Mouse (Mus musculus) forebrain, embryonic 13.5 days (tissue): ENCODE results near the gene Dysf. TPM values are rescaled to one million over a fixed set of nuclear protein-coding genes. Genes with fewer than 3 reads are reported as not detected.
A peak's percentile ranks its signal among the peaks of the same experiment; 100 is the strongest.

Experiments
- ATAC-seq: fragments of 200-750 bp; cut with Nextera tagmentation; 2 replicates; pipeline ENCODE4 v1.8.0; 2017
- H3K27ac ChIP-seq: fragments of 300-500 bp; sonication (generic); 2 replicates; pipeline ENCODE4 v1.5.1; 2015; ENCODE audit warnings: inconsistent platforms, mild to moderate bottlenecking, moderate library complexity
- H3K27me3 ChIP-seq: fragments of 300-500 bp; sonication (generic); 2 replicates; pipeline ENCODE4 v1.6.1; 2015; ENCODE audit warnings: mild to moderate bottlenecking, inconsistent platforms
- H3K36me3 ChIP-seq: fragments of 300-500 bp; sonication (generic); 2 replicates; pipeline ENCODE4 v1.6.1; 2015; ENCODE audit warnings: mild to moderate bottlenecking, inconsistent platforms; ENCODE audit not compliant: poor library complexity, severe bottlenecking
- H3K4me1 ChIP-seq: fragments of 300-500 bp; sonication (generic); 2 replicates; pipeline ENCODE4 v1.6.1; 2015; ENCODE audit warnings: inconsistent platforms
- H3K4me2 ChIP-seq: fragments of 300-500 bp; sonication (generic); 2 replicates; pipeline ENCODE4 v1.6.1; 2015; ENCODE audit warnings: inconsistent platforms, mild to moderate bottlenecking, moderate library complexity
- H3K4me3 ChIP-seq: fragments of 300-500 bp; sonication (generic); 2 replicates; pipeline ENCODE4 v1.5.1; 2015; ENCODE audit warnings: mild to moderate bottlenecking, inconsistent platforms
- H3K9ac ChIP-seq: fragments of 300-500 bp; sonication (generic); 2 replicates; pipeline ENCODE4 v1.6.1; 2015; ENCODE audit warnings: mild to moderate bottlenecking, inconsistent platforms
- H3K9me3 ChIP-seq: fragments of 300-500 bp; sonication (generic); replicated peaks from 2 replicates; pipeline ENCODE4 v1.6.1; 2016; ENCODE audit warnings: inconsistent platforms
- WGBS: fragments of 180-500 bp; shearing (Covaris S2); methylation state at CpG from one replicate; pipeline ENCODE4 v1.1.7; 2015; 5-methylcytosine and 5-hydroxymethylcytosine counted together
- polyA plus RNA-seq: library from polyadenylated mRNA; unstranded; fragments of >200 nt; fragmentation: Nextera tagmentation; extraction: Ambion mirVana; gene quantifications from 2 replicates; pipeline ENCODE4 v1.2.1, GENCODE M21; 2015

Dysf gene
- polyA plus RNA-seq, 1 experiment from 2014 or later = 1.3 TPM

- Histone ChIP-seq H3K9me3 (no peaks in the 10 kb centered on the region), H3K36me3 (no peaks in the 10 kb centered on the region), H3K9ac (no peak overlapping the region), H3K27me3 (no peaks in the 10 kb centered on the region), H3K4me2 (no peak overlapping the region), H3K27ac (no peak overlapping the region), H3K4me1 (peaks cover 8% of the 10 kb centered on the region), H3K4me3 (no peak overlapping the region)
- 83% methylated on average over 9 of the region's 9 CpGs for WGBS
- no peak for ATAC-seq
These were observed 123.1 kb downstream of the Dysf start for GRCm38 (mm10) chr6:84131539-84131938.

GRCm38 (mm10) chr6:84133053-84133452 lies 124.7 kb downstream of the Dysf start:
- Histone ChIP-seq H3K4me2 (no peak overlapping the region), H3K36me3 (no peaks in the 10 kb centered on the region), H3K27me3 (no peaks in the 10 kb centered on the region), H3K4me1 (peaks cover 8% of the 10 kb centered on the region), H3K9ac (no peak overlapping the region), H3K9me3 (no peaks in the 10 kb centered on the region), H3K4me3 (no peak overlapping the region), H3K27ac (no peak overlapping the region)
- WGBS = 55% methylated on average over 7 of the region's 7 CpGs
- no peak for ATAC-seq

GRCm38 (mm10) chr6:84133996-84134721 lies 125.8 kb downstream of the Dysf start:
- peaks cover 8% of the 10 kb centered on the region for H3K4me1 ChIP-seq
- no peaks in the 10 kb centered on the region for H3K36me3 ChIP-seq
- ATAC-seq = peak; percentile 20; the same call in 1 of the 2 replicates
- no peaks in the 10 kb centered on the region for H3K9me3 ChIP-seq
- H3K9ac ChIP-seq = no peak overlapping the region
- H3K27ac ChIP-seq = peak overlapping the region; percentile 20
- 79% methylated on average over 5 of the region's 7 CpGs for WGBS
- H3K27me3 ChIP-seq = no peaks in the 10 kb centered on the region
- no peak overlapping the region for H3K4me3 ChIP-seq
- no peak overlapping the region for H3K4me2 ChIP-seq

GRCm38 (mm10) chr6:84134722-84135394 lies 126.5 kb downstream of the Dysf start:
- no peaks in the 10 kb centered on the region for H3K27me3 ChIP-seq
- H3K4me3 ChIP-seq = no peak overlapping the region
- no peaks in the 10 kb centered on the region for H3K9me3 ChIP-seq
- peak overlapping the region; percentile 2; the same call in 1 of the 2 replicates for H3K9ac ChIP-seq
- WGBS = 21% methylated on average over 23 of the region's 23 CpGs
- peak; percentile 83 for ATAC-seq
- H3K4me2 ChIP-seq = peak overlapping the region; percentile 35
- peaks cover 8% of the 10 kb centered on the region for H3K4me1 ChIP-seq
- peak overlapping the region; percentile 20; the same call in 1 of the 2 replicates for H3K27ac ChIP-seq
- H3K36me3 ChIP-seq = no peaks in the 10 kb centered on the region

GRCm38 (mm10) chr6:84135709-84136108 lies 127.3 kb downstream of the Dysf start:
- no peak for ATAC-seq
- Histone ChIP-seq H3K4me2 (no peak overlapping the region), H3K4me1 (peaks cover 8% of the 10 kb centered on the region), H3K27me3 (no peaks in the 10 kb centered on the region), H3K36me3 (no peaks in the 10 kb centered on the region), H3K9ac (no peak overlapping the region), H3K27ac (no peak overlapping the region), H3K4me3 (no peak overlapping the region), H3K9me3 (no peaks in the 10 kb centered on the region)
- 95% methylated on average over 9 of the region's 9 CpGs for WGBS

GRCm38 (mm10) chr6:84136345-84136744 lies 128.0 kb downstream of the Dysf start:
- no peak overlapping the region for H3K9ac ChIP-seq
- peaks cover 8% of the 10 kb centered on the region for H3K4me1 ChIP-seq
- H3K36me3 ChIP-seq = no peaks in the 10 kb centered on the region
- 89% methylated on average over 11 of the region's 11 CpGs for WGBS
- H3K27me3 ChIP-seq = no peaks in the 10 kb centered on the region
- H3K27ac ChIP-seq = no peak overlapping the region
- ATAC-seq = no peak
- H3K9me3 ChIP-seq = no peaks in the 10 kb centered on the region
- H3K4me3 ChIP-seq = no peak overlapping the region
- H3K4me2 ChIP-seq = no peak overlapping the region

GRCm38 (mm10) chr6:84139932-84140331 lies 131.5 kb downstream of the Dysf start:
- WGBS = 86% methylated on average over 14 of the region's 14 CpGs
- H3K4me3 ChIP-seq = no peak overlapping the region
- no peak overlapping the region for H3K9ac ChIP-seq
- ATAC-seq = no peak
- H3K27me3 ChIP-seq = no peaks in the 10 kb centered on the region
- peaks cover 4% of the 10 kb centered on the region for H3K4me1 ChIP-seq
- H3K9me3 ChIP-seq = no peaks in the 10 kb centered on the region
- no peaks in the 10 kb centered on the region for H3K36me3 ChIP-seq
- no peak overlapping the region for H3K27ac ChIP-seq
- H3K4me2 ChIP-seq = no peak overlapping the region

GRCm38 (mm10) chr6:84142481-84142880 lies 134.1 kb downstream of the Dysf start:
- Histone ChIP-seq H3K4me1 (no peaks in the 10 kb centered on the region), H3K36me3 (no peaks in the 10 kb centered on the region), H3K9me3 (no peaks in the 10 kb centered on the region), H3K27me3 (no peaks in the 10 kb centered on the region), H3K27ac (no peak overlapping the region), H3K4me2 (no peak overlapping the region), H3K4me3 (no peak overlapping the region), H3K9ac (no peak overlapping the region)
- WGBS = 81% methylated on average over 9 of the region's 9 CpGs
- ATAC-seq = 0 out of 2 replicates have a peak, but pooled peaks have one; percentile 48

- Histone ChIP-seq H3K4me2 (no peak overlapping the region), H3K4me3 (no peak overlapping the region), H3K36me3 (no peaks in the 10 kb centered on the region), H3K9ac (no peak overlapping the region), H3K4me1 (no peaks in the 10 kb centered on the region), H3K27me3 (no peaks in the 10 kb centered on the region), H3K9me3 (no peaks in the 10 kb centered on the region), H3K27ac (no peak overlapping the region)
- no peak for ATAC-seq
- 78% methylated on average over 1 of the region's 1 CpGs for WGBS
These were observed 134.9 kb downstream of the Dysf start for GRCm38 (mm10) chr6:84143328-84143727.

GRCm38 (mm10) chr6:84144393-84144792 lies 136.0 kb downstream of the Dysf start:
- no peaks in the 10 kb centered on the region for H3K9me3 ChIP-seq
- 81% methylated on average over 4 of the region's 4 CpGs for WGBS
- H3K27ac ChIP-seq = no peak overlapping the region
- H3K4me2 ChIP-seq = no peak overlapping the region
- no peaks in the 10 kb centered on the region for H3K36me3 ChIP-seq
- H3K4me3 ChIP-seq = no peak overlapping the region
- H3K4me1 ChIP-seq = no peaks in the 10 kb centered on the region
- H3K27me3 ChIP-seq = no peaks in the 10 kb centered on the region
- no peak for ATAC-seq
- H3K9ac ChIP-seq = no peak overlapping the region

GRCm38 (mm10) chr6:84147206-84148004 lies 139.0 kb downstream of the Dysf start:
- Histone ChIP-seq H3K4me2 (no peak overlapping the region), H3K27ac (no peak overlapping the region), H3K4me3 (no peak overlapping the region), H3K4me1 (no peaks in the 10 kb centered on the region), H3K36me3 (no peaks in the 10 kb centered on the region), H3K9ac (no peak overlapping the region), H3K9me3 (no peaks in the 10 kb centered on the region), H3K27me3 (no peaks in the 10 kb centered on the region)
- ATAC-seq = no peak
- 82% methylated on average over 13 of the region's 13 CpGs for WGBS

GRCm38 (mm10) chr6:84148470-84148869 lies 140.1 kb downstream of the Dysf start:
- H3K27ac ChIP-seq = no peak overlapping the region
- 81% methylated on average over 6 of the region's 6 CpGs for WGBS
- no peaks in the 10 kb centered on the region for H3K9me3 ChIP-seq

More at GRCm38 (mm10) chr6:84148470-84148869, 140.1 kb downstream of the Dysf start:
- no peak overlapping the region for H3K4me3 ChIP-seq
- no peaks in the 10 kb centered on the region for H3K4me1 ChIP-seq
- no peak for ATAC-seq
- no peak overlapping the region for H3K9ac ChIP-seq
- H3K36me3 ChIP-seq = no peaks in the 10 kb centered on the region
- no peaks in the 10 kb centered on the region for H3K27me3 ChIP-seq
- H3K4me2 ChIP-seq = no peak overlapping the region
